Mouse (Mus musculus) midbrain, embryonic 10.5 days (tissue): ENCODE results near the gene Syvn1. TPM values are rescaled to one million over a fixed set of nuclear protein-coding genes. Genes with fewer than 3 reads are reported as not detected.

Experiments used
- DNase-seq: peaks from one replicate; pipeline ENCODE4 v3.0.0-alpha.2; 2017; ENCODE audit warnings: low spot score
- H3K27ac ChIP-seq: fragments of 300-500 bp; sonication (generic); replicated peaks from 2 replicates; pipeline ENCODE4 v1.5.1; 2016; ENCODE audit warnings: mild to moderate bottlenecking
- H3K27me3 ChIP-seq: fragments of 300-500 bp; sonication (generic); 2 replicates; pipeline ENCODE4 v1.6.1; 2016; ENCODE audit warnings: low read depth, mild to moderate bottlenecking; ENCODE audit not compliant: poor library complexity, severe bottlenecking
- H3K36me3 ChIP-seq: fragments of 300-500 bp; sonication (generic); 2 replicates; pipeline ENCODE4 v1.6.1; 2016; ENCODE audit warnings: mild to moderate bottlenecking, moderate library complexity
- H3K4me1 ChIP-seq: fragments of 300-500 bp; sonication (generic); 2 replicates; pipeline ENCODE4 v1.6.1; 2016
- H3K4me3 ChIP-seq: fragments of 300-500 bp; sonication (generic); 2 replicates; pipeline ENCODE4 v1.5.1; 2016; ENCODE audit warnings: mild to moderate bottlenecking, moderate library complexity
- H3K9me3 ChIP-seq: fragments of 300-500 bp; sonication (generic); replicated peaks from 2 replicates; pipeline ENCODE4 v1.6.1; 2016; ENCODE audit warnings: mild to moderate bottlenecking
- WGBS: fragments of 180-500 bp; shearing (Covaris S2); methylation state at CpG from one replicate; pipeline ENCODE4 v1.1.7; 2016; 5-methylcytosine and 5-hydroxymethylcytosine counted together
- polyA plus RNA-seq: library from polyadenylated mRNA; unstranded; fragments of >200 nt; fragmentation: Nextera tagmentation; extraction: Ambion mirVana; gene quantifications from 2 replicates; pipeline ENCODE4 v1.2.1, GENCODE M21; 2016

Syvn1 gene
- polyA plus RNA-seq, 1 experiment from 2014 or later = 35.8 TPM

DNA sequence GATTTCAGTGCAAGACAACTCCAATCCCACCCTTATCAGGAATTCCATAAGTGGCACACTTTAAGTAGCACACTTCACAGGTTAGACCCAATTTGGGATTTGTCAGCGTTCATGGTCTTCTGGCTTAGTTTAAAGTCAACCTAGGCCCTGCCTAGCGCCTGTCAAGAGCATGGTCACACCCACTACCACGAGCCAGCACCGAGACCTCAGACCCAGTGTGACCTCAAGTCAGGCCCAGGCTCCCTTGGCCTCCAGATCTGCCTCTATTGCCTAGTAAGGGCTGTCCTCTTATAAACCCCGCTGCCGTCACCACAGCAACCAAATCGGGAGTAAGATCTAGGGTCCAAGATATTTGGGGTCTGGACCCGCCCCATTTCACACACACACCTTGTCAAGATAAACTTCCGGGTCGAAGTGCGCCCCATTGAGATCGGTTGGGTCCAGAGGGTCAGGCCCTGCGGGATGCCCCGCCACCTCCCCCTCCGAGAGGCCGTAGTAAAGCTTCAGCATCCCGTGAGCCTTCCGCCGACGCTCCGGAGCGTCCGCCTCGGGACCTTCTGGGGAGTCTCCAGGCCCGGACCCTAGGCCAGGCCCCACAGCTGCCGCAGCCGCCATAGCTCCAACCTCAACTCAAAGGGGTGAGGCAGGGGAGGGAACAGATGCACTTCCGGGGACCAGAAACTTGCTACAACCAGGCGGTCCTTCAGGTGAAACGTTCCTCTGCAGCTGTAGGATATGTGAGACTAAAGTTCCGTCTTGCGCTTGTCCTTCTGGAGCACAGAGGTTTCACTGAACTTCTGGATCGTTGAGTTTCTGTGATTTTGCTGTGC lies 30.4 kb downstream of the Syvn1 start, which contains the start of gene Vps51:
Gene Vps51, minus strand, starts transcription at position 668 of the 830 bp plus-strand sequence.
- 2% methylated on average over 33 of the region's 33 CpGs for WGBS
- Histone ChIP-seq H3K36me3 (peaks cover 54% of the 10 kb centered on the region), H3K4me3 (peak within 1 kb of the TSS; percentile 70), H3K4me1 (peaks cover 32% of the 10 kb centered on the region), H3K27me3 (no peaks in the 10 kb centered on the region), H3K9me3 (no peaks in the 10 kb centered on the region), H3K27ac (peak within 1 kb of the TSS; percentile 93)
- DNase-seq = peak; percentile 87

DNA sequence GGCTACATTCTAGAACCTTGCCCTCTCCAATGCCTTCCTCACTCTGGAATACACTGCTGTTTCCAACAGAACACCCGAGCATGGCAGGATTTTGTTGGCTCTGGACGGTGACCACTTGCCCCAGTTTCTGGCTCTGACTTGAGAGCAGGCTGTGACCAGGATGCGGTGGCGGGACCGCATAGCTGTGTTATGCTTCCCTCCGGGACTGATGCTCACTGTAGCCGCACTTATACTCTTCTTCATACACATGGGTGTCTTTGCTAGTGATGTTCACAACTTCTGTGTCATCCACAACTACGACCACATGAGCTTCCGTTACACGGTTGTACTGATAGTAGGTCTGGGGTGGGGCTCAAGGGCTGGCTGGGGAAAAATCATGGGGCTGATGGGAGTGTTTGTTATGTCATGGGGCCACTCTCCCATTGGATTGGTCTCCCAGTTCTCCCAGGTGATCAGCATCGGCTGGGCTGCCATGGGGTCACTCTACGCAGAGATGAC lies 33.7 kb downstream of the Syvn1 start, which contains the start of gene Tmem262:
Gene Tmem262, plus strand, starts transcription at position 51 of the 498 bp plus-strand sequence.
- Histone ChIP-seq H3K9me3 (no peaks in the 10 kb centered on the region), H3K27ac (no peak within 1 kb of the TSS), H3K4me1 (peaks cover 40% of the 10 kb centered on the region), H3K27me3 (no peaks in the 10 kb centered on the region), H3K4me3 (peak within 1 kb of the TSS; percentile 4; the same call in 1 of the 2 replicates), H3K36me3 (peaks cover 41% of the 10 kb centered on the region)
- WGBS = 92% methylated on average over 12 of the region's 12 CpGs
- DNase-seq = no peak

DNA sequence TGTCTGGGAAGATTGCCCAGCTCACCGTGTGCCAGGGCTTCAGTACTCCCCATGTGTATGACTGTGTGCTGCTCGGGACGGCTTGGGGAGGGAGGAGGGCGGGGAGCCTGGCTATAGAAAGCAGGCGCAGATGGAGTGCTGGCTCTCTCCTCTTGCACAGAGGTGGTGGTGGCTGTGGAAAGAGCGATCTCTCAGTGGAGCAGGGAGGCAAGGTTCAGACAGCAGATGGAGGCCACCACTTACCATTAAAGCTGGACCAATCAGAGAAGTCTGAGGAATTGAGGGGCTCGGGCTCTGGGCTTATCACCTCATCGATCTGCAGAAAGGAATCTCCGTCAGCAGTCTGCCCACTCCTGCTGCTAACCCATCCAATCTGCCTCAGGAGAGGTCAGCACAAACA lies 35.8 kb downstream of the Syvn1 start, which contains the start of gene Gm28374:
Gene Gm28374, minus strand, starts transcription at position 101 of the 400 bp plus-strand sequence.
- no peak for DNase-seq
- H3K27me3 ChIP-seq = no peaks in the 10 kb centered on the region
- H3K36me3 ChIP-seq = peaks cover 48% of the 10 kb centered on the region
- no peak within 1 kb of the TSS for H3K27ac ChIP-seq
- H3K4me3 ChIP-seq = peak within 1 kb of the TSS; percentile 24; the same call in 1 of the 2 replicates
- whole genome bisulfite sequencing = 91% methylated on average over 9 of the region's 9 CpGs
- no peaks in the 10 kb centered on the region for H3K9me3 ChIP-seq
- peaks cover 33% of the 10 kb centered on the region for H3K4me1 ChIP-seq

DNA sequence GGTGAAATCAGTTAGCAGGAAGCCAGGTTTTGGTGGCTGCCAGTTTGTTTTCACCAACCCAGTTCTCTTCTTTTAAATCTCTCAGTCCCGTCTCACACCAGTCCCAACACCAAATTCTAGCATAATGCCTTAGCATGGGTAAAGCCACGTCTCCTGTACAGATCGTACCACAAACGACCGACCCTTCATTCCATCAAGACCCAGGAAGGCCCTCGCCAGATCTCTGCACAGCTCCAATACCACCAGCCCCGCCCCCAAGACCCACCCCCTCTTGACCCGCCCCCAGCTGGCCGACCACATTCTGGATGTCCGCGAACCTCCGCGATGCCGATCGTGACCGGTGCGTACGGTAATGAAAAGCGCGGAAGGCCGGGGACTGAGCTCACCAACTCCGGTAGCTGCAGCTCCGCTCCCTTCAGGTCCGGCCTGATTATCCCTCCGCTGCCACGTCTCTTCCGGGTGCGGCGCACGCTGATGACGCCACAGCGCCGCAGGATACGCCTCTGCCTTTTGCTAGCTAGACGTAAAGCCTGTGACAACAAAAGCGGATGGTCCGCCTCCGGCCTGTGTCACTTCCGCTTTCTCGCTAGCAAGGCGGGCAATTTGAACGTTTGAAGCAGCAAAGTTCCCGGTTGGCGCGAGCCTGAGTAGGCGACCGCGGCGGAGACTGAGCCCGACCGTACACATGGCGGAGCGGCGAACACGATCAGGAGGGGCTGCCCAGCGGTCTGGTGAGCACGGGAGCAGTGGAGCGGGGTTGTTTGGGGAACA lies 38.3 kb downstream of the Syvn1 start, which contains the start of the genes Zfpl1 and Cdca5:
Gene Zfpl1, minus strand, starts transcription at position 479 of the 771 bp plus-strand sequence.
Gene Cdca5, plus strand, starts transcription at position 506 of the 771 bp plus-strand sequence.
- no peaks in the 10 kb centered on the region for H3K9me3 ChIP-seq
- H3K36me3 ChIP-seq = peaks cover 68% of the 10 kb centered on the region
- H3K4me1 ChIP-seq = peaks cover 22% of the 10 kb centered on the region
- peak within 1 kb of the TSS; percentile 89 for H3K27ac ChIP-seq
- DNase-seq = peak; percentile 97
- peak within 1 kb of the TSS; percentile 87 for H3K4me3 ChIP-seq
- WGBS = under 1% methylated on average over 58 of the region's 58 CpGs
- H3K27me3 ChIP-seq = no peaks in the 10 kb centered on the region

DNA sequence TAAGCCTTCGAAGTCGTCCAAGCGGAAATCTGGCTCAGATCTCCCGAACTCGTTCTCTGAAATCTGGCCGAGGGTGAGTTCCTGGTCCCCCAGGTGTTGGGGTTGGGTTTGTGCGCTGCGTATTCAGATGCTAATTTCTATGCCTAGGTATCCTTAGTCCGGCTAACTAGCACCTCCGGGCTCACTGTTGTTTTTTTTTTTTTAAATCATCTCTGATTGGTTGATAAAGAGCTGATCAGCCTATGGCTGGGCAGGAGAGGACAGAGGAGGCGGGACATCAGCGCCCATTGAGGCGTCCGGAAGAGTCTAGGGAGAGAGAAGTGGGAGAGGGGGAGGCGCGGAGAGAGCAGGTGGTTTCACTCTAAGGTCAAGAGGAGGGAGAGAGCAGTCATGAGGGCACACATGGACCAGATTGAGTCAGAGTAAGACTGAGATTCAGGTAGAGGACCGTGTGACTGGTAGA lies 39.1 kb downstream of the Syvn1 start:
- peak; percentile 71 for DNase-seq
- Histone ChIP-seq H3K27me3 (no peaks in the 10 kb centered on the region), H3K4me1 (peaks cover 22% of the 10 kb centered on the region), H3K27ac (peak overlapping the region; percentile 89), H3K4me3 (peak overlapping the region; percentile 87), H3K36me3 (peaks cover 68% of the 10 kb centered on the region), H3K9me3 (no peaks in the 10 kb centered on the region)
- under 1% methylated on average over 17 of the region's 17 CpGs for WGBS

DNA sequence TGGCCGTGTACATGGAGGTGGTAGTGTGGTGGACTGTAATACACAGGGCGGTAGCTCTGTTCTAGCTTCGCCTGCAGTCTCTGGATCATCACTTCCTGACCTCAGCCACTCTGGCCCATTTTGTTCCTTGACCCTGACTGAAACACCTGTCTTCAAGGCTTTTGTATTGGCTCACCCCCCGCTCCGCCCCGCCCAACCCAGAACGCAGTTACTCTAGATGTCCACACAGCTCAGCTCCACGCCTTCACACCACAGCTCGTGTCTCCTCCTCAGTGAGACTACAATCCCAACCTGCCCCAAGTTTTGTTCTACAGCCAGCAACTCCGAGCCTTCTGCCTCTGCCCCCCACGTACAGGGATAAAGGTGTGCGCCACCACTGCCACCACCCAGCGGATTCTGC lies 42.5 kb downstream of the Syvn1 start:
- Histone ChIP-seq H3K9me3 (no peaks in the 10 kb centered on the region), H3K4me1 (peaks cover 16% of the 10 kb centered on the region), H3K36me3 (peaks cover 78% of the 10 kb centered on the region), H3K4me3 (no peak overlapping the region), H3K27ac (no peak overlapping the region), H3K27me3 (no peaks in the 10 kb centered on the region)
- 95% methylated on average over 13 of the region's 13 CpGs for WGBS
- no peak for DNase-seq

DNA sequence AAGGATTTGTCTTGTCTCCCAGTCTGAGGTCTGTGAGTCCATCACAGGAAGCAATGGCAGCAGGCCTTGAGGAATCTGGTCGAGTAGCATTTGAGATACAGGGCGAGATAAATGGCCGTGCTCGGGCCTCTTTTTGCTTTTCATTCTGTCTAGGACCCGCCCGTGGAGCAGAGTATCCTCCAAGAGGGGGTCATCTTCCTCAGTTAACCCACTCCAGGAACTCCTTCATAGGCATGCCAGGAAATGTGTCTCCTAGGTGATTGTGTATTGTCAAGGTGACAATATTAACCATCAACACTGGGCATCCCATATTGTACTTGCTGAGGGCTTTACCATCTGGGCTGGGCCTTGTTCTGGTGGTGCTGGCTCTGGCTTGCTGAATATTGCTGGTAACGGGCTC lies 47.7 kb downstream of the Syvn1 start, which contains the start of gene AC131692.1:
Gene AC131692.1, plus strand, starts transcription at position 301 of the 400 bp plus-strand sequence.
- Histone ChIP-seq H3K36me3 (peaks cover 92% of the 10 kb centered on the region), H3K4me1 (no peaks in the 10 kb centered on the region), H3K4me3 (no peak within 1 kb of the TSS), H3K27ac (no peak within 1 kb of the TSS), H3K27me3 (no peaks in the 10 kb centered on the region), H3K9me3 (no peaks in the 10 kb centered on the region)
- DNase-seq = no peak
- 94% methylated on average over 7 of the region's 7 CpGs for WGBS

DNA sequence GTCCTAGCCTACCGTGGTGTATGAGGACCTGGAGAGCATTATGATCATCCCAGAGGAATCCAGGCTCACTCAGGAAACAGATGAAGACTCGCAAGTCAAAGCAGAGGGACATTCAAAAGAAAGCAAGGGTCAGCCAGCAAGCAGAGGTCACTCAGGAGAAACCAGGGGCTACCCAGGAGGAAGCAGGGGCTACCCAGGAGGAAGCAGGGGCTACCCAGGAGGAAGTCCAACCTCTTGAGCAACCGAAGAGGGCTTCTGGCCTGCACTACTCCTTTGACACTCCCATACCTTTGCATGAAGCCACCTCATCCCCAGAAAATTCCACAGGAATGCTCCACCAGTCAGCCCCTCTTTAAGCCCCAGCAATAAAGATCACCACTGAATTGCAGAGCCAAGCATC lies 51.5 kb downstream of the Syvn1 start:
- peaks cover 68% of the 10 kb centered on the region for H3K36me3 ChIP-seq
- 91% methylated on average over 3 of the region's 3 CpGs for WGBS
- H3K9me3 ChIP-seq = no peaks in the 10 kb centered on the region
- no peaks in the 10 kb centered on the region for H3K4me1 ChIP-seq
- no peak overlapping the region for H3K27ac ChIP-seq
- no peaks in the 10 kb centered on the region for H3K27me3 ChIP-seq
- DNase-seq = no peak
- no peak overlapping the region for H3K4me3 ChIP-seq

DNA sequence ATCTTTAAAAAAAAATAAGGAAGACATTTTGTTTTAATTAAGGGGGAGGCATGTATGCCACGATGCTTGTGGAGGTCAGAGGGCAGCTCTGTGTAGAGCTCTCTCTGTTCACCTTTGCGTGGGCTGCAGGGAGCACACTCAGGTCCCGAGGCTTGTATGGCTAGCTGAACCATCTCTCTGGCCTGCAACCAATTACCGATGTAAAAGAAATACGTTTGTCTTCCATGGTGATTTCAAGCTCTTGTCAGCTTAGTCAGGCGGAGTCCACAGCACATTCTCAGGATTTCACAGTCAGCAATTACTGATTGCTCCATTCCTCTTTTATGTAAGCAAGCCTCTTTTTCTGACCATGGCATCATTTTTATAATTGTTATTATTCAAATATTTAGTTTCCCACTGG lies 54.8 kb downstream of the Syvn1 start:
- 76% methylated on average over 6 of the region's 6 CpGs for WGBS
- Histone ChIP-seq H3K9me3 (no peaks in the 10 kb centered on the region), H3K4me3 (no peak overlapping the region), H3K27me3 (no peaks in the 10 kb centered on the region), H3K36me3 (peaks cover 34% of the 10 kb centered on the region), H3K4me1 (no peaks in the 10 kb centered on the region), H3K27ac (no peak overlapping the region)
- DNase-seq = no peak

DNA sequence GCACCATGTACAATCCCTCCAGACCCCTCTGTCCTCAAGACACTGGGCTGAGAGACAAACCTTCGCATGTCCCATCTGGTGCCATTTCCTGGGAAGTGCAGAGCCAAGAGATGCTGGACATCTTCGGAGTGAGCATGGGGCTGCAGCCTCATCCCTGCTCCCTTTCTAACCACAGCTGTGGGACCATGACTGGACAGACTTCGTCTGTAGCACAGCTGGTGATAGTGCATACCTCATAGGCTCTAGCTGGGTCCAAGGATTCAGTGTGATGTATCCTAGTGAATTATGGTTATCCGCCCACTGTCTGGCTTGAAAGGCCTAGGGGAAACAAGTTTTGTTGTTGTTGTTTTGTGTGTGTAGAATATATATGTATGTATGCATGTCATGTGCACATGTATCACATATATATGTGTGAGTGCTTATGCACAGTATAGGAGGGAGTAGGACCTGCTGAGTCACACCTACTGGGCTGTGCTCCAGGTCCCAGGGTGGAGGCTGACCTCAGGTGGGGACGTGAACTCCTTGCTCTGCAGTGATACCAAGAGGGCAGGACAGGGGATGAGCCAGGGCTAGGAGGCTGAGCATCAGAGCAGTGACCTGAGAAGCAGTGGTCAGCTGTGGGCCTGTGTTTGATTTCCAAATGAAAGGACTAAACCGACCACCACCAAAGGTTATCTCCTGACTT lies 55.9 kb downstream of the Syvn1 start:
- no peak for DNase-seq
- H3K9me3 ChIP-seq = no peaks in the 10 kb centered on the region
- H3K27me3 ChIP-seq = no peaks in the 10 kb centered on the region
- H3K36me3 ChIP-seq = peaks cover 28% of the 10 kb centered on the region
- no peak overlapping the region for H3K4me3 ChIP-seq
- H3K4me1 ChIP-seq = no peaks in the 10 kb centered on the region
- 83% methylated on average over 6 of the region's 6 CpGs for WGBS
- no peak overlapping the region for H3K27ac ChIP-seq
